9 mouse cellular contexts compared by ENCODE assay signal in genomic region chr9:103174771-103175519, GRCm38 (mm10). TPM values are rescaled to one million over a fixed set of nuclear protein-coding genes. Genes with fewer than 3 reads are reported as not detected.
DNase-seq lines count a peak whose midpoint lies in the region; ATAC-seq lines count a peak whose summit lies in the region.
"Had no signal": no experiment of that assay in that cellular context is flagged by ENCODE, and none has a peak within 500 bp of the region (broad histone marks: within the 10 kb centered on the region; RNA-seq: fewer than 3 reads in every experiment).

No protein-coding gene starts in this region.

- no peak for ATAC-seq in hindbrain, embryonic 12.5 days (ENCODE audit: low FRiP score)
- ATAC-seq in granulocyte monocyte progenitor cell, adult 5-6 weeks (replicated peaks; ENCODE audit: poor library complexity, severe bottlenecking), result peak; percentile 81
- 0 out of 2 replicates have a peak, but pooled peaks have one; percentile 46 for ATAC-seq in lung, embryonic 15.5 days (ENCODE audit: borderline replicate concordance, extremely low read depth, low FRiP score, low TSS enrichment)

- 60% methylated on average over 6 of the region's 6 CpGs for WGBS in hindbrain, embryonic 10.5 days
- WGBS in hindbrain, embryonic 12.5 days, result 58% methylated on average over 6 of the region's 6 CpGs
- WGBS in lung, embryonic 15.5 days, result 54% methylated on average over 6 of the region's 6 CpGs

- no peak overlapping the region for H3K4me3 ChIP-seq in hindbrain, embryonic 10.5 days
- H3K4me3 ChIP-seq in hindbrain, embryonic 12.5 days, result no peak overlapping the region
- H3K4me3 ChIP-seq in lung, embryonic 15.5 days, result no peak overlapping the region
- H3K4me3 ChIP-seq: embryonic facial prominence, embryonic 13.5 days had no signal

- intact Hi-C loops in left cerebral cortex, postnatal 4 days (cut with DNase I), result no loop called here

- DNase-seq in hindbrain, embryonic 10.5 days (ENCODE audit: low spot score), result peak; percentile 22
- DNase-seq in NIH3T3 (ENCODE audit: low read depth), result peak; percentile 25
- DNase-seq in spleen, postnatal 36 days (ENCODE audit: low spot score in 2 of 2), result no peak
- DNase-seq in left cerebral cortex, postnatal 4 days, result no peak
- DNase-seq in urinary bladder, adult 2 months (ENCODE audit: low spot score), result no peak

- H3K9me3 ChIP-seq in hindbrain, embryonic 10.5 days, result no peaks in the 10 kb centered on the region
- no peaks in the 10 kb centered on the region for H3K9me3 ChIP-seq in hindbrain, embryonic 12.5 days (replicated peaks)
- no peaks in the 10 kb centered on the region for H3K9me3 ChIP-seq in lung, embryonic 15.5 days
- H3K9me3 ChIP-seq: embryonic facial prominence, embryonic 13.5 days had no signal

- no peak overlapping the region for H3K4me2 ChIP-seq in hindbrain, embryonic 12.5 days (replicated peaks)
- no peak overlapping the region for H3K4me2 ChIP-seq in lung, embryonic 15.5 days
- H3K4me2 ChIP-seq: embryonic facial prominence, embryonic 13.5 days had no signal

- no peaks in the 10 kb centered on the region for H3K27me3 ChIP-seq in hindbrain, embryonic 10.5 days (ENCODE audit: insufficient read depth, poor library complexity, severe bottlenecking)
- no peaks in the 10 kb centered on the region for H3K27me3 ChIP-seq in hindbrain, embryonic 12.5 days
- H3K27me3 ChIP-seq in lung, embryonic 15.5 days, result no peaks in the 10 kb centered on the region
- H3K27me3 ChIP-seq: embryonic facial prominence, embryonic 13.5 days had no signal

- H3K9ac ChIP-seq in hindbrain, embryonic 12.5 days, result no peak overlapping the region
- no peak overlapping the region for H3K9ac ChIP-seq in lung, embryonic 15.5 days
- H3K9ac ChIP-seq: embryonic facial prominence, embryonic 13.5 days had no signal

- no peak overlapping the region for H3K27ac ChIP-seq in hindbrain, embryonic 10.5 days
- H3K27ac ChIP-seq in hindbrain, embryonic 12.5 days, result no peak overlapping the region
- H3K27ac ChIP-seq in lung, embryonic 15.5 days, result no peak overlapping the region
- H3K27ac ChIP-seq: embryonic facial prominence, embryonic 13.5 days had no signal

- H3K36me3 ChIP-seq in hindbrain, embryonic 10.5 days, result peaks cover 36% of the 10 kb centered on the region
- peaks cover 53% of the 10 kb centered on the region for H3K36me3 ChIP-seq in hindbrain, embryonic 12.5 days
- no peaks in the 10 kb centered on the region for H3K36me3 ChIP-seq in lung, embryonic 15.5 days
- H3K36me3 ChIP-seq: embryonic facial prominence, embryonic 13.5 days had no signal

- H3K4me1 ChIP-seq in hindbrain, embryonic 10.5 days (replicated peaks), result peaks cover 28% of the 10 kb centered on the region
- H3K4me1 ChIP-seq in hindbrain, embryonic 12.5 days, result peaks cover 6% of the 10 kb centered on the region
- peaks cover 3% of the 10 kb centered on the region; the same call in 1 of the 2 replicates for H3K4me1 ChIP-seq in lung, embryonic 15.5 days

RNA-seq across cellular contexts. Expression of gene Srprb, which starts 27.0 kb away (rescaled TPM):
- polyA plus RNA-seq in hindbrain, embryonic 10.5 days (2016; fragmentation: Nextera tagmentation; extraction: Ambion mirVana), result 62.0 and 69.7 TPM in 2 replicates
- 47.6 and 49.5 TPM in 2 replicates for polyA plus RNA-seq in hindbrain, embryonic 12.5 days (2016; fragmentation: Nextera tagmentation; extraction: Ambion mirVana)
- total RNA-seq in granulocyte monocyte progenitor cell, adult 5-6 weeks (2014; fragmentation: Nextera tagmentation), result 34.0 and 34.8 TPM in 2 replicates
- total RNA-seq in granulocyte monocyte progenitor cell, adult 5-6 weeks (2017), result 24.4 and 24.6 TPM in 2 replicates
- polyA plus RNA-seq in lung, embryonic 15.5 days (2015; fragmentation: Nextera tagmentation; extraction: Ambion mirVana), result 62.5 and 66.0 TPM in 2 replicates
- 10 to 100 TPM; 21.8 to 24.4 TPM for total RNA-seq in left cerebral cortex, postnatal 4 days (2021)
- polyA plus RNA-seq in urinary bladder, adult 2 months (2012; rRNA removed), result 33.4 and 33.8 TPM in 2 replicates

RNA-seq across cellular contexts. Expression of gene Gm20425, which starts 55.2 kb away (rescaled TPM):
- polyA plus RNA-seq in hindbrain, embryonic 10.5 days (2016; fragmentation: Nextera tagmentation; extraction: Ambion mirVana), result not detected in 2 replicates
- polyA plus RNA-seq in hindbrain, embryonic 12.5 days (2016; fragmentation: Nextera tagmentation; extraction: Ambion mirVana), result 3.8 and 6.1 TPM in 2 replicates
- total RNA-seq in granulocyte monocyte progenitor cell, adult 5-6 weeks (2014; fragmentation: Nextera tagmentation), result 0.17 TPM in 1 of 2 replicates, not detected in the other
- 1.4 TPM in 1 of 2 replicates, not detected in the other for total RNA-seq in granulocyte monocyte progenitor cell, adult 5-6 weeks (2017)
- polyA plus RNA-seq in lung, embryonic 15.5 days (2015; fragmentation: Nextera tagmentation; extraction: Ambion mirVana), result 0.49 and 0.84 TPM in 2 replicates
- 1 to 10 TPM; 2.6 to 3.0 TPM for total RNA-seq in left cerebral cortex, postnatal 4 days (2021)
- polyA plus RNA-seq in urinary bladder, adult 2 months (2012; rRNA removed), result 1.8 TPM in 1 of 2 replicates, not detected in the other

RNA-seq across cellular contexts. Expression of gene Trf, which starts 55.3 kb away (rescaled TPM):
- polyA plus RNA-seq in hindbrain, embryonic 10.5 days (2016; fragmentation: Nextera tagmentation; extraction: Ambion mirVana), result 17.2 and 27.2 TPM in 2 replicates
- 18.5 and 20.0 TPM in 2 replicates for polyA plus RNA-seq in hindbrain, embryonic 12.5 days (2016; fragmentation: Nextera tagmentation; extraction: Ambion mirVana)
- total RNA-seq in granulocyte monocyte progenitor cell, adult 5-6 weeks (2014; fragmentation: Nextera tagmentation), result 83.7 and 112 TPM in 2 replicates
- total RNA-seq in granulocyte monocyte progenitor cell, adult 5-6 weeks (2017), result 98.7 and 115 TPM in 2 replicates
- 81.9 and 117 TPM in 2 replicates for polyA plus RNA-seq in lung, embryonic 15.5 days (2015; fragmentation: Nextera tagmentation; extraction: Ambion mirVana)
- 10 to 100 TPM in 1 of 2 experiments, 1 to 10 TPM in 1; 6.1 to 11.1 TPM for total RNA-seq in left cerebral cortex, postnatal 4 days (2021)
- 329 and 368 TPM in 2 replicates for polyA plus RNA-seq in urinary bladder, adult 2 months (2012; rRNA removed)

Comparison
In these comparisons a context has a peak if more than half of its experiments do, and no peak if none do; other contexts are left out.
1. DNase-seq: peak in hindbrain, embryonic 10.5 days (single experiment) and NIH3T3 (single experiment); none in spleen, postnatal 36 days (0 of 2), left cerebral cortex, postnatal 4 days (single experiment) and urinary bladder, adult 2 months (single experiment).